Mouse (Mus musculus): ENCODE measurements around the gene Abcc5.

- TF ChIP-seq CTCF (IDR thresholded peaks at IDR 0.05; ENCODE audit: insufficient read depth, low read depth, low read length): no peak
- TF ChIP-seq POLR2A (IDR thresholded peaks at IDR 0.05; ENCODE audit: insufficient read depth, low read depth, low read length): no peak
Observed at GRCm38 (mm10) chr16:20325286-20325685, 100.9 kb downstream of the Abcc5 start, which contains the start of gene Cyp2ab1.
